Mouse (Mus musculus) c-Kit-positive CD71-negative TER-119-negative erythroid progenitor cells, embryonic 14.5 days (primary cell): ENCODE results near the gene 2610528J11Rik.
"Not testable (repeated sequence)": the region's sequence is repeated elsewhere in the genome, so short reads cannot be mapped to it uniquely, and the experiment has no call there.

ENCODE experiments used
- DNase-seq: peaks from one replicate; pipeline ENCODE4 v3.0.0-alpha.2; 2013; ENCODE audit warnings: low read depth

Gene 2610528J11Rik

DNA sequence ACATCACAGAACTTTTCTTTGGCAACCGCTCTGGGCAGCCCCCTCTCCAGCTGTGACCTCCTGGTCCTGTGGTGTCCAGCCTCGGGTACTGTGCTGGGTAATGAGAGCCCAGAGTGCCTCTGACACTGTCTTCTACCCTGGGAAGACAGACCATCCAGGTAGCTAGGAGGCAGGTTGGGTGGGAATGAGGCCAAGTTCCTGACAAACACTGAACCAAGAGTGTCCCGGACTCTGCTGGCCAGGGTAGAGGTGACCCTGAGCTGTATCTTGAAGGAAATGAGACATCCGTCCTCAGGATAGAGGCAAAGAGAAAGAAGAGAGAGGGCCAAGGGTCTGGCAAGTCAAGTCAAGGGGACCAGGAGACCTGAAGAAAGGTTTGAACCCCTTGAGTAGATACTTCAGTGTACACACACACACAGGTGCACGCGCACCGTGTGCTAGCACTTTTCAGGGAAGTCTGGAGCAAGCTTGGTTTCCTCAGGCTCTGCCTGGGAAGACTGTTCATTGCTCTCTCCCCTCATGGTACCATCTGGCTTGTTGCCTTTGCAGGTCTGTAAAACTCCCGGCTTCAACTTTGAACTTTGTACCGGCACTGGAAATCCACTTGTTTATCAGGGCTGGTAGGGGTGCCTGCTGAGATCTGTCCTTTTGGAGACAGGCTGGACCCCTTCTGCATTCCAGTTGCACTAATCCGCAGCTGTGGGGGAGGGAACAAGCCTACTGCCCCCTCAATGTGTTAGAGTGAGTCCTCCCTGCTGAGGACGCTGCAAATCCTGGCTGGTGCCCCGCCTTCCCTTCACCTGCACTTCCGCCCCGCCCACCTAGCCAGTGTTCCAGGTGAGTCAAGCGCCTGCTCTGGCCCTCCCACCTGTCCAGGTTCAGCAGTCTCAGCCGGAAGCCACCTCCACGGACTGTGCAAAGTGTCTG, at the start of gene 2610528J11Rik:
TSS of gene 2610528J11Rik (plus strand) at position 592 of the 927 bp plus-strand sequence.
- DNase-seq, result no peak

- DNase-seq, result no peak
These were observed 37.1 kb upstream of the 2610528J11Rik start, which contains the start of gene Tie1 for GRCm38 (mm10) chr4:118489717-118490132. Tie1 (minus strand) TSS chr4:118490061.

- no peak for DNase-seq
These were observed 36.3 kb upstream of the 2610528J11Rik start for GRCm38 (mm10) chr4:118490461-118490860.

DNA sequence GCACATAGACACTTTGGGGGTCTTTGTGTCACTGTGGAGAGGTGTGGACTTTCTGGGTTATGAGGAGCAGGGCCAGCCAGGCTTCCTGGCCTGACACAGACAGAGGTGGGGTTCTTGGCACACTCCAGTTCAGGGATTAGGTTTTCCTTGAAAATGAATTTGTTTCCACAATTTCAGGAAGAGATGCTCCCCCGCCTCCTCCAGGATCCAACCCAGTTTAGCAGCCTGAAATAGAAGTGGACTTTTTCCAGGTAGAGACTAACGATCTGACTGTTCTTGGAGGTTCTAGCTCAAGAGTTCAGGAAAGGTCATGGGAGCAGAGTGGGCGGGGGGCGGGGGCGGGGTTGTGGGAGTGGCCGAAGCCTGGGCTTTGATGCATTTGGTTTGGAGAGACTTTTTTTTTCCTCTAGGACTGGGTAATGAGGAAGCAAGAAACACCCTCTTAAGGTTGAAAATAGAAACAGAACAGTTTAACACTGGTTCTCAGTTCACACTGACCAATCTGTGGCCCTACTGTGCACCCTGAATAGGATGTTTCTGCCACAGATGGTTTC, 26.6 kb upstream of the 2610528J11Rik start:
- no peak for DNase-seq

DNA sequence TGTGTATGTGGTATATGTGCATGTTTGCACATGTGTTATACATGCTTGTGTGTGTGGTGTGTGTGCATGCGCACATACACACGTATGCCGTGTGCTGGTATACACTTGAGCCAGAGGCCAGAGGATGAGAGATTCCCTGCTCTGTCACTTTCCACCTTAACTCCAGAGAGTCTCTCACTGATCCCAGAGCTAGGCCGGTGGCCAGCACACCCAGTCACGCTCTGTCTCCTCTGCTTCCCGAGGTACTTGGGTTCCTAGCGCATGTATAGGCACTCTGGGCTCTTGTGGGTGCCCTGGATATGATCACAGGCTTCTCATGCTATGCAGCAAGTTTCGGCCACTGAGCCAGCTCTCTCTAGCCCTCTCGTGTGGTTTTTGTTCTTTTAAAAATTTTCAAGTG, 26.0 kb upstream of the 2610528J11Rik start:
- no peak for DNase-seq

- no peak for DNase-seq
These were observed 21.2 kb upstream of the 2610528J11Rik start for GRCm38 (mm10) chr4:118505551-118505950.

DNA sequence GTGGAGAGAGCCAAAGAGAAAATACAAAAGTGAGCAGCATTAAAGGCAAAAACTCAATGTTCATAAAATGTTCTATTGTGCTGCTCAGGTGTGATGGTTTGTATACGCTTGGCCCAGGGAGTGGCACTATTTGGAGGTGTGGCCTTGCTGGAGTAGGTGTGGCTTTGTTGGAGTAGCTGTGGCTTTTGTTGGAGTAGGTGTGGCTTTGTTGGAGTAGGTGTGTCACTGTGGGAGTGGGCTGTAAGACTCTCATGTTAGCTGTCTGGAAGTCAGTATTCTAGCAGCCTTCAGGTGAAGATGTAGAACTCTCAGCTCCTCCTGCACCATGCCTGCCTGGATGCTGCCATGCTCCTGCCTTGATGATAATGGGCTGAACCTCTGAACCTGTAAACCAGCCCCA, 19.6 kb upstream of the 2610528J11Rik start:
- DNase-seq, result not testable (repeated sequence)

GRCm38 (mm10) chr4:118509050-118509449, 17.7 kb upstream of the 2610528J11Rik start:
- no peak for DNase-seq

DNA sequence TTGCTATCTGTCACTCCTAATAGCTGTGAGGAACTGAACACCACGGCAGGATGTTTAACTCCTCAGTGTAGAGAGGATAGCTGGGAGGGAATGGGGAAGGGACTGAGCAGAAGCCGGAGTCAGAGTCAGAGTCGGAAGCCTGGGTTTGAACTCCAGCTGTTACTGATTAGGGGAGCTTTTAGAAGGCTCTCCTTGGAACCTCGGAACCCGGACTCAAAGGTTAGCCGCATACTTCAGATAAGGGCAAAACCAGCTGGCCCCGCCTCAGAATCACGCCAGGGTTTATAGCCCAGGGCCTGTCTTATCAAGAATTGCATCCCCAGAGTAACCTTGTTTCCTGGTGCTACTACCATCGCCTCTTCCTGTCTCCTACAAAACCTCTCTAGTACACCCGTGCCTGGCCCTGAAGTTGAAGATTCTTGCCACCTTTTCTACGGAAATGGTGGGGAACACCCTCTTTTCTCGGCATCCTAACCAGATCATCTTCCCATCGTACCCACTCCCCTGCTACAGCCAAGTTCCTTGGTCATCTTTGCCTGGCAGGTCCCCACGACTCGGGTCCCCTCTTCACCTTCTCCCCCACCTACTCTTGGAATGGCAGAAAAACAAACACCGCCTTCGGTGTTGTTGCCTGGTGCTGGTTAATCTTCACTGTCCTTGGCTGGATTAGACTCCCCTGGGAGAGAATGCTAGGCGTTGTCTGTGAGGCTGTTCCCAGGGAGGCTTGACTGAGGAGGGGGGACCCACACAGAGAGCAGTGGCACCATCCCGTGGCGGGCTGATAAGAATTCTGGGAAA, 9.9 kb upstream of the 2610528J11Rik start:
- DNase-seq, result peak; percentile 16

GRCm38 (mm10) chr4:118517497-118518146, 9.2 kb upstream of the 2610528J11Rik start:
- no peak for DNase-seq

GRCm38 (mm10) chr4:118518208-118518607, 8.6 kb upstream of the 2610528J11Rik start:
- DNase-seq, result no peak

- DNase-seq, result no peak
These were observed 4.6 kb upstream of the 2610528J11Rik start for GRCm38 (mm10) chr4:118522248-118522647.

DNA sequence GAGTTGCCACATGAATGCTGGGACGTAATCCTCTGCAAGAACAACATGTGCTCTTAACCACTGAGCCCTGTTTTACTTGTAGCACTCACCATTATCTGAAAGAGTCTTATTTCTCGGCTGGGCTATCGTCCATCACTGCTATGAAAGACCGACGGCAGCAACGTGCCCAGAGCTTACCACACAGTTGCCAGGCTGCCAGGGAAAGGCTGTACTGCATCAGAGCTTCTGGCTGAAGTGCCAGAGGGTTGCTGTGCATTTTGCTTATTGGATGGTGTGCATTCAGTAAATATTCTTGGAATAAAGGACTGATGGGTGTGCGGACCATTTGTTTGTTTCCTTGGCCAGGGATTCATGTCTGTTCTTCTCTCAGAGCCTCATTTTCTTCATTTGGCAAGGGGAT, 2.8 kb upstream of the 2610528J11Rik start:
- no peak for DNase-seq

DNA sequence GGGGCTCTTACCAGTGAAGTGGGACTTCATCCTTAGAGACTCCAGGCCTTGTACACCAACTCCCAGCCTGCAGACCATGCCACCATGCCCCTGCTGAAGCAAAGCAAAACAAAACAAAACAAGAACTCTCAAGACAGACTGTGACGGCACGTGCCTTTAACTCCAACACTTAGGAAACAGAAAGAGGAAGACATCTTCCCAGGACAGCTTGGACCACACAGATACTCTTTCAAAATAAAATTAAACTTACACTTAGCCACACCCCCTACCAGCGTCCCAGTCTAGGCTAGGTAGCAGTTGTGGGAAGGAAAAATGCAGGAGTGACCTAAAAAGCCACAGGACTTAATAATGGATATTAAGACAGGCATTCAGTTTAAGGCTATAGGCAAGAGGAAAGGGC, 1.0 kb upstream of the 2610528J11Rik start:
- DNase-seq, result no peak

GRCm38 (mm10) chr4:118527335-118527681, 509 bp downstream of the 2610528J11Rik start:
- DNase-seq, result no peak

GRCm38 (mm10) chr4:118527720-118528119, 921 bp downstream of the 2610528J11Rik start:
- no peak for DNase-seq

GRCm38 (mm10) chr4:118532663-118533062, 5.9 kb downstream of the 2610528J11Rik start:
- no peak for DNase-seq

DNA sequence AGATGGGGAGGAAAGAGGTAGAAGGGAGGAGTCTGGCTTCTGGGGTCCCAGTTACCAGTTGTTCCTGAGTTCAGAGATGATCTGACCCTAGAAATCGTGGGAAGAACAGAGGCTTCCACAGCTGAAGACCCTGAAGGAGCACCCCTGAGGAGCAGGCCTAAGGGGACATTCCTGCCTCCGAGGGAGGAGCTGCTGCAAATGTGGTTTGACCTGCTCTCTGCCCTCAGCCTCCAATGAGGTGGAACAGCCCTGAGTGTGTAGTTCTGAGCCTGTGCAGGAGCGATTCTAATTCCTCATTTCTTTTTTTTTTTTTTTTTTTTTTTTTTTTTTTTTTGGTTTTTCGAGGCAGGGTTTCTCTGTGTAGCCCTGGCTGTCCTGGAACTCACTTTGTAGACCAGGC, 6.4 kb downstream of the 2610528J11Rik start:
- no peak for DNase-seq

- no peak for DNase-seq
These were observed 6.8 kb downstream of the 2610528J11Rik start for GRCm38 (mm10) chr4:118533605-118534004.

DNA sequence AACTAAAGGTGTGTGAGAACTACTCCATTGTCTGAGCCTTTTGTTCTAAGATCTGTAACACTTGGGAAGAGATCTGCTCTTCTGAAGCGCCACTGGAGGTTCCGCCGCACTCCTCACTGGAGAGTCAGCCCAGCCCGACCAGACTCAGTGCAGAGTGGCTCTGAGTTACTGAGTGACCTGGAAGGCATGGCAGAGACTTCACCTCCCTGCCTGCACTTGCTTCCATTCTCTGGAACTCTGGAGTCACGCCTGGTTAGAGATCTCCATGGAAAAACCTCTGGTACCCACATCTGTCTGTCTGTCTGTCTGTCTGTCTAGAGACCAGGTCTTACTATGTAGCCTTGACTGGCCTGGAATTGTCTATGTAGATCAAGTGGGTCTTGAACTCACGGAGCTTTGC, 8.8 kb downstream of the 2610528J11Rik start:
- DNase-seq, result no peak

- no peak for DNase-seq
These were observed 11.0 kb downstream of the 2610528J11Rik start for GRCm38 (mm10) chr4:118537801-118538200.

GRCm38 (mm10) chr4:118539904-118540303, 13.1 kb downstream of the 2610528J11Rik start:
- DNase-seq, result no peak
